Mouse (Mus musculus) embryonic facial prominence, embryonic 12.5 days (tissue): ENCODE data around the gene Zfp518b. TPM values are rescaled to one million over a fixed set of nuclear protein-coding genes. Genes with fewer than 3 reads are reported as not detected.

Experiments
- ATAC-seq: fragments of 200-750 bp; cut with Nextera tagmentation; 2 replicates; pipeline ENCODE4 v1.8.0; 2017; ENCODE audit not compliant: insufficient number of reproducible peaks, insufficient read depth, low FRiP score, low TSS enrichment
- H3K27ac ChIP-seq: fragments of 300-500 bp; sonication (generic); 2 replicates; pipeline ENCODE4 v1.5.1; 2016; ENCODE audit warnings: mild to moderate bottlenecking
- H3K27me3 ChIP-seq: fragments of 300-500 bp; sonication (generic); 2 replicates; pipeline ENCODE4 v1.6.1; 2016; ENCODE audit warnings: mild to moderate bottlenecking, moderate library complexity
- H3K36me3 ChIP-seq: fragments of 300-500 bp; sonication (generic); 2 replicates; pipeline ENCODE4 v1.6.1; 2016; ENCODE audit warnings: mild to moderate bottlenecking
- H3K4me1 ChIP-seq: fragments of 300-500 bp; sonication (generic); 2 replicates; pipeline ENCODE4 v1.6.1; 2016
- H3K4me2 ChIP-seq: fragments of 300-500 bp; sonication (generic); replicated peaks from 2 replicates; pipeline ENCODE4 v1.6.1; 2016; ENCODE audit warnings: mild to moderate bottlenecking, moderate library complexity
- H3K4me3 ChIP-seq: fragments of 300-500 bp; sonication (generic); 2 replicates; pipeline ENCODE4 v1.5.1; 2016; ENCODE audit warnings: mild to moderate bottlenecking
- H3K9ac ChIP-seq: fragments of 300-500 bp; sonication (generic); 2 replicates; pipeline ENCODE4 v1.6.1; 2016; ENCODE audit warnings: mild to moderate bottlenecking, moderate library complexity
- H3K9me3 ChIP-seq: fragments of 300-500 bp; sonication (generic); 2 replicates; pipeline ENCODE4 v1.6.1; 2016; ENCODE audit warnings: mild to moderate bottlenecking, moderate library complexity
- WGBS: fragments of 180-500 bp; shearing (Covaris S2); methylation state at CpG from one replicate; pipeline ENCODE4 v1.1.7; 2016; 5-methylcytosine and 5-hydroxymethylcytosine counted together
- polyA plus RNA-seq: library from polyadenylated mRNA; unstranded; fragments of >200 nt; fragmentation: Nextera tagmentation; extraction: Ambion mirVana; gene quantifications from 2 replicates; pipeline ENCODE4 v1.2.1, GENCODE M21; 2016

Gene Zfp518b
- polyA plus RNA-seq, 1 experiment from 2014 or later: 36.7 TPM

GRCm38 (mm10) chr5:38658836-38659235 lies 25.8 kb downstream of the Zfp518b start:
- Histone ChIP-seq H3K9ac (no peak overlapping the region), H3K9me3 (no peaks in the 10 kb centered on the region), H3K27me3 (no peaks in the 10 kb centered on the region), H3K4me3 (no peak overlapping the region), H3K36me3 (no peaks in the 10 kb centered on the region), H3K4me2 (no peak overlapping the region), H3K4me1 (no peaks in the 10 kb centered on the region), H3K27ac (no peak overlapping the region)
- WGBS: 78% methylated on average over 5 of the region's 5 CpGs
- ATAC-seq: no peak

- Histone ChIP-seq H3K4me1 (no peaks in the 10 kb centered on the region), H3K9me3 (no peaks in the 10 kb centered on the region), H3K9ac (no peak overlapping the region), H3K4me3 (no peak overlapping the region), H3K36me3 (no peaks in the 10 kb centered on the region), H3K27me3 (no peaks in the 10 kb centered on the region), H3K4me2 (no peak overlapping the region), H3K27ac (no peak overlapping the region)
- ATAC-seq: no peak
- 69% methylated on average over 6 of the region's 6 CpGs for WGBS
Measured at GRCm38 (mm10) chr5:38656204-38656603, 28.4 kb downstream of the Zfp518b start.

- Histone ChIP-seq H3K36me3 (no peaks in the 10 kb centered on the region), H3K27ac (no peak overlapping the region), H3K9ac (no peak overlapping the region), H3K4me2 (no peak overlapping the region), H3K4me1 (no peaks in the 10 kb centered on the region), H3K27me3 (no peaks in the 10 kb centered on the region), H3K9me3 (no peaks in the 10 kb centered on the region), H3K4me3 (no peak overlapping the region)
- 74% methylated on average over 12 of the region's 12 CpGs for WGBS
- ATAC-seq: no peak
Measured at GRCm38 (mm10) chr5:38655421-38655928, 29.2 kb downstream of the Zfp518b start.

GRCm38 (mm10) chr5:38654571-38654970 lies 30.1 kb downstream of the Zfp518b start:
- Histone ChIP-seq H3K36me3 (no peaks in the 10 kb centered on the region), H3K9ac (no peak overlapping the region), H3K4me3 (no peak overlapping the region), H3K27ac (no peak overlapping the region), H3K27me3 (no peaks in the 10 kb centered on the region), H3K4me1 (no peaks in the 10 kb centered on the region), H3K4me2 (no peak overlapping the region), H3K9me3 (no peaks in the 10 kb centered on the region)
- ATAC-seq: no peak
- WGBS: 21% methylated on average over 1 of the region's 1 CpGs

- Histone ChIP-seq H3K4me3 (no peak overlapping the region), H3K27me3 (no peaks in the 10 kb centered on the region), H3K9me3 (no peaks in the 10 kb centered on the region), H3K9ac (no peak overlapping the region), H3K4me1 (no peaks in the 10 kb centered on the region), H3K4me2 (no peak overlapping the region), H3K36me3 (no peaks in the 10 kb centered on the region), H3K27ac (no peak overlapping the region)
- ATAC-seq: no peak
- WGBS: 73% methylated on average over 2 of the region's 2 CpGs
Measured at GRCm38 (mm10) chr5:38653101-38653500, 31.5 kb downstream of the Zfp518b start.

- H3K36me3 ChIP-seq: no peaks in the 10 kb centered on the region
- H3K27me3 ChIP-seq: no peaks in the 10 kb centered on the region
- no peak overlapping the region for H3K4me2 ChIP-seq
- H3K4me1 ChIP-seq: no peaks in the 10 kb centered on the region
- no peaks in the 10 kb centered on the region for H3K9me3 ChIP-seq
- no peak overlapping the region for H3K9ac ChIP-seq
- H3K4me3 ChIP-seq: no peak overlapping the region
- no peak for ATAC-seq
- 78% methylated on average over 5 of the region's 5 CpGs for WGBS
- H3K27ac ChIP-seq: no peak overlapping the region
Measured at GRCm38 (mm10) chr5:38651455-38651854, 33.2 kb downstream of the Zfp518b start.

- H3K27ac ChIP-seq: no peak overlapping the region
- no peak overlapping the region for H3K9ac ChIP-seq
- no peak overlapping the region for H3K4me3 ChIP-seq
- H3K9me3 ChIP-seq: no peaks in the 10 kb centered on the region
- H3K4me1 ChIP-seq: no peaks in the 10 kb centered on the region
- H3K27me3 ChIP-seq: no peaks in the 10 kb centered on the region
- H3K36me3 ChIP-seq: no peaks in the 10 kb centered on the region
- H3K4me2 ChIP-seq: no peak overlapping the region
- no peak for ATAC-seq
Measured at GRCm38 (mm10) chr5:38641526-38641925, 43.1 kb downstream of the Zfp518b start.

- 71% methylated on average over 5 of the region's 5 CpGs for WGBS
- no peak for ATAC-seq
- Histone ChIP-seq H3K9ac (no peak overlapping the region), H3K36me3 (no peaks in the 10 kb centered on the region), H3K4me2 (no peak overlapping the region), H3K4me3 (no peak overlapping the region), H3K27ac (no peak overlapping the region), H3K9me3 (no peaks in the 10 kb centered on the region), H3K4me1 (0 out of 2 replicates have a peak, but pooled peaks cover 5% of the 10 kb centered on the region), H3K27me3 (no peaks in the 10 kb centered on the region)
Measured at GRCm38 (mm10) chr5:38636301-38636749, 48.3 kb downstream of the Zfp518b start.

- H3K27me3 ChIP-seq: no peaks in the 10 kb centered on the region
- no peak overlapping the region for H3K9ac ChIP-seq
- no peaks in the 10 kb centered on the region for H3K9me3 ChIP-seq
- no peak overlapping the region for H3K4me3 ChIP-seq
- H3K4me2 ChIP-seq: no peak overlapping the region
- no peak for ATAC-seq
- H3K4me1 ChIP-seq: 0 out of 2 replicates have a peak, but pooled peaks cover 5% of the 10 kb centered on the region
- 53% methylated on average over 1 of the region's 1 CpGs for WGBS
- H3K36me3 ChIP-seq: no peaks in the 10 kb centered on the region
- H3K27ac ChIP-seq: no peak overlapping the region
Measured at GRCm38 (mm10) chr5:38635696-38636095, 48.9 kb downstream of the Zfp518b start.

- no peak overlapping the region for H3K4me2 ChIP-seq
- 54% methylated on average over 11 of the region's 11 CpGs for WGBS
- H3K9me3 ChIP-seq: no peaks in the 10 kb centered on the region
- no peak overlapping the region for H3K9ac ChIP-seq
- 0 out of 2 replicates have a peak, but pooled peaks cover 5% of the 10 kb centered on the region for H3K4me1 ChIP-seq
- H3K27ac ChIP-seq: no peak overlapping the region
- H3K27me3 ChIP-seq: no peaks in the 10 kb centered on the region
- no peaks in the 10 kb centered on the region for H3K36me3 ChIP-seq
- no peak overlapping the region for H3K4me3 ChIP-seq
- no peak for ATAC-seq
Measured at GRCm38 (mm10) chr5:38634321-38635164, 50.1 kb downstream of the Zfp518b start.

GRCm38 (mm10) chr5:38632463-38633449 lies 51.9 kb downstream of the Zfp518b start:
- 0 out of 2 replicates have a peak, but pooled peaks cover 5% of the 10 kb centered on the region for H3K4me1 ChIP-seq
- H3K9ac ChIP-seq: no peak overlapping the region
- no peak overlapping the region for H3K4me3 ChIP-seq
- H3K9me3 ChIP-seq: no peaks in the 10 kb centered on the region
- H3K36me3 ChIP-seq: no peaks in the 10 kb centered on the region
- ATAC-seq: no peak
- H3K27me3 ChIP-seq: no peaks in the 10 kb centered on the region
- 70% methylated on average over 13 of the region's 13 CpGs for WGBS
- H3K27ac ChIP-seq: no peak overlapping the region
- no peak overlapping the region for H3K4me2 ChIP-seq
